Mouse (Mus musculus) ES-CJ7 (cell line): ENCODE results near the gene Hist1h1a.
"Not testable (repeated sequence)": the region's sequence is repeated elsewhere in the genome, so short reads cannot be mapped to it uniquely, and the experiment has no call there.

Source experiments
- DNase-seq: peaks from one replicate; pipeline ENCODE4 v3.0.0; 2011; ENCODE audit warnings: low read depth, low spot score

Hist1h1a gene

DNA sequence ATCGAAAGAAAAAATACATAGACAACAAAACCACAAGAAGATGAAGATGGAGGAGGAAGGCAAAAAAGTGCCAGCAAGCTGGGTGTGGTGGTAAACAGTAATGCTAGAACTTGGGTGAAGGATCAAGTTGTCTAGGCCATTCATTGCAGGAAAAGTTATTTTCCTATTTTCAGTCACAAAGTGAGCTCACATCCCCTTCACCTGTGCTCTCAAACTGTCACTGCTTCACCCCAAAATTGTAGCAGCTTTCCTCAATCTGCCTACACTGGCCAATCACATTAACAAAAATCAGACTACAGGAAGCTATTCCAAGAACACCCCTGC, 3.6 kb upstream of the Hist1h1a start:
- DNase-seq = no peak

DNA sequence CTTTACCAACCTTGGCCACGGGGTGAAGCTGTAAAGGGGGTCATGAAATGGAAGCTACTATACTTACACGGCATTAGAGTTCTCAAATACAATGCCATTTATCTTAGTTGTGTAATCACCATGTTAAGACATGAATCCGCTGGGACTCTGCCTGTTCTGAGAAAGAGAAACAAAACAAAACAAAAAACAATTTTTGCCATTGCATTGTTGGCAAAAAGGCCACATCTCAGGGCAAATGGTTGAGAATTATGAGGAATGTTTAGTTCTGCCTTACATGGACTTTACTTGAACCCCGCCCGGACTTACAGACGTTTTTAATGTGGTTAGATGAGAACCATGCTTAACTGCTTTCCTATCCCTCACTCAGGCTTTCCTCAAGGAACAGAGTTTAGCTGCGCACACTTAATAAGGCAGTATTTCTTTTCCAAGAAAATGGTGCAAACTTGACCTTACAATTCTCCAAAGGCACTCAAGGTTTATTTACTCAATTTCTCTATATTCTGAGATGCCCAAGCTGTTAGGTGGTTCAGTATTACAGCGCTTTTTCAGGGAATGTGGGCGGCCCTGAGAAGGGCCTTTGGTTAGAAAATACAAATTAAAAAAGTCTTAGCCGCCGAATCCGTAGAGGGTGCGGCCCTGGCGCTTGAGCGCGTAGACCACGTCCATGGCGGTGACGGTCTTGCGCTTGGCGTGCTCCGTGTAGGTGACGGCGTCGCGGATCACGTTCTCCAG, 3.1 kb upstream of the Hist1h1a start:
- DNase-seq = peak; percentile 81

DNA sequence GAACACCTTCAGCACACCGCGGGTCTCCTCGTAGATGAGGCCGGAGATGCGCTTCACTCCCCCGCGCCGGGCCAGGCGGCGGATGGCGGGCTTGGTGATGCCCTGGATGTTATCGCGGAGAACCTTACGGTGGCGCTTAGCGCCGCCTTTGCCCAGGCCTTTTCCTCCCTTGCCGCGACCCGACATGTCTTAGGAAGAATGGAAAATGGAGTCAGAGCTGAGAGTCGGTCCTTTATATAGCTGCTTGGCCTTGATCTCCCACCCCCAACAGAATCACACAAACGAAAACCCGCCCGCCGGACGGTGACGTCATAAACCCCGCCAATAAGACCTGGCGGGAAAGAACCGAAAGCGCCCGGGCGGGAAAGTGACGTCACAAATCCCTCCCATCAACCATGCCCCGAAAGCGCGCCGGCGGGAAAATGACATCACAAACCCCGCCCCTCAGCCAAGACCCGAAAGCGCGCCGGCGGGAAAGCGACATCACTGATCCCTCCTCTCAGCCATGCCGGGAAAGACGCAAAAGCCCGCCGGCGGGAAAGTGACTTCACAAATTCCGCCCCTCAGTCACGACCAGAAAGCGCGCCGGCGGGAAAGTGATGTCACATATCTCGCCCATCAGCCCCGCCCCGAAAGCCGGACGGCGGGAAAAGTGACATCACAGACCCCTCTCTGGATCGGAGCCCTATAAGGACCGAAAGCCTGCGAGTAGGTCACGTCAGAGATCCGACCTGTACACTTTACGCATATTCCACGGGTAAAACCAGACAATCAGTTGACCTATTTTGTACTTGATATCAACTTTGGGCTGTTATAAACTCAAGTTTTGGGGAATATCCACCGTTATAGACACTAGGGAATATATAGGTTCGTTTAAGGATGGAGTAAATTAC, 2.2 kb upstream of the Hist1h1a start, which contains the start of gene Hist1h4a:
Hist1h4a (minus strand) TSS at position 259 of the 893 bp plus-strand sequence.
- DNase-seq = peak; percentile 98

DNA sequence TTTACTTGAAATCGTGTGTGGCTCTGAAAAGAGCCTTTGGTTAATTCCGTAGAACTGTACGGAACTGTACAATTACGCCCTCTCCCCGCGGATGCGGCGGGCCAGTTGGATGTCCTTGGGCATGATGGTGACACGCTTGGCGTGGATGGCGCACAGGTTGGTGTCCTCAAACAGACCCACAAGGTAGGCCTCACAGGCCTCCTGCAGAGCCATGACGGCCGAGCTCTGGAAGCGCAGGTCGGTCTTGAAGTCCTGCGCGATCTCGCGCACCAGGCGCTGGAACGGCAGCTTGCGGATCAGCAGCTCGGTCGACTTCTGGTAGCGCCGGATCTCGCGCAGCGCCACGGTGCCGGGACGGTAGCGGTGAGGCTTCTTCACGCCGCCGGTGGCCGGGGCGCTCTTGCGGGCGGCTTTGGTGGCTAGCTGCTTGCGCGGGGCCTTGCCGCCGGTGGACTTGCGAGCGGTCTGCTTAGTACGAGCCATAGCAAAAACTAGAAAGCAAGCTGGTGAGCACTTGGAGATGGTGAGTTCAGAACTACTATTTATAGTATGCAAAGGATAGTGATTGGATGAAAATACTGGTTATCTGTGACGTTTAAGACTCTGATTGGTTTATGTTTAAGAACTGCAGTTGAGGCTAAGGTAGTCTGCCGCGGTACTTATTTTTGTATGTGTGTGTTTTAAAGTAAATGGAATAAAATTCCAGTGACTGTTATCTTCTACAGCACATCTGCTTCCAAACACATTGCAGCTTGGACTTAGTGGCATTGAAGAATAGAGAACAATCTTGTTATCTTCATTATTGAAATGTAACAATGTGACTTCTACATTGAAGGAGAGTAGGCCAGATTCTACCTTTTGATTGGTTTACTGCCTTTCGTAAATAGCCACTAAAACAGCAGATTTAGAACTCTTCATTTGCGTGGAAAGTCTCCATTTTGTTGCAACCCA, 1.3 kb upstream of the Hist1h1a start, which contains the start of gene Hist1h3a:
Hist1h3a (minus strand) TSS at position 516 of the 951 bp plus-strand sequence.
- peak; percentile 94 for DNase-seq

DNA sequence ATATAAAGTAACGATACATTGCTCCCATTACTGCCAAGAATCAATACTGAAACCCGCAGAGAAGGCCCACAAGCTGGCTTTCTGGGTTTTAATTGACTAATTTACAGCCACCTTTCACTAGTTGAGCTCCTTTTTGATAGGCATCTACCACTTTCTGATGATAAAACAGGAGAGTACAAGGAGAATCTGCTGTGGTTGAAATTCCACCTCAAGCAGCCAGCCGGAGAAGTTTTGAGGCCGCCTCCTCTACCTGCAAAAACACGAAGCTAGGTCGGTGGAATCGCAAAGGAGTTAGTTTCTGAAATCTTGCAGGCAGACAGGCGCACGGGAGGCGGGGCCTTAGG, 252 bp upstream of the Hist1h1a start:
- DNase-seq = no peak

DNA sequence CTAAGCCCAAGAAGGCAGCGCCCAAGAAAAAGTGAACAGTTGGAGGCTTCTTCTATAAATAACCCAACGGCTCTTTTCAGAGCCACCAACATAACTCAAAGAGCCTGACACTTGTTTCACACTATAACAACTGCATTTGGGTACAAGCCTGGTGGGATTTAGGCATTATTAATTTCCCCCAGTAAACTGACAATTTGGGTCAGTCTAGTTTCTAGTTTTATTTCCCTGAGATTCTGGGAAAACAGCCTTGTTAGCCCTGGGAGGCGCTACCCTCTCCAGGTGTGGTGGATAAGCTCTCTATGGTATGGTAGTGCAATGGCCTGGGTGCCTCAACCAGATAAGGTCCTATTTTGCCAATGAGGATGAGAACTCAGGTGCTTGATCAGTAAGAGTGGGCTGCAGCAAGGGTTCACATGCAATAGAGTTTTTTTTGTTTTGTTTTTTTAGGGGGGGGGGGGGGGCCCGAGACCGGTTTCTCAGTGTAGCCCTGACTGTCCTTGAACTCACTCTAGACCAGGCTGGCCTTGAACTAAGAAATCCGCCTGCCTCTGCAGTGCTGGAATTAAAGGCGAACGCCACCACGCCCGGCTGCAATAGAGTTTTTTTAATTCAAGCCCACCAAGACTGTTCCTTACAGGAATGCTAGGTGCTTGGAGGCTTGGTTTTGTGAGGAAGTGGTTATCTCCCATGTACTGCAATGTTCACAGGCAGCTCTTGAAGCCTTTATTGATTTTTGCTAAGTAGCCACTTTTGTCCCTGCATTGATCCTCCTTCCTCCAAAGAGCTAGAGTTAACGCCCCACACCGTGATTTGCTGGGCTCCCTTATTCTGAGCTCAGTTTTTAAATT, 1.1 kb downstream of the Hist1h1a start:
- peak; percentile 90 for DNase-seq

DNA sequence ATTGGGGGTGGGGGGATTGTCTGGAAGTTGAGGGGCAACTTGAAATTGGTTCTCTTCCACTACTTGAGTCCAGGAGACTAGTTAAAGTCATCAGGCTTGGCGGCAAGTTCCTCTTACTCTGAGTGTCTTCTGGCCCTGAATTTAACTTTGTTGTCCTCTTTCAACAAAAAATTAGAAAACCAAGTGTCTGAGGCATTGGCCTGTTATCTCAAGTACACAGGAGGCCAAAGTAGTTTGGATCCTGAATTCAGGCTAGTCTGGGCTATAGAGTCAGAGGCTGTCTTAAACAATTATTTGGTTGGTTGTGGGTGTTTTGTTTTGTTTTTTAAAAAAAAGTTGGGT, 1.7 kb downstream of the Hist1h1a start:
- DNase-seq = no peak

DNA sequence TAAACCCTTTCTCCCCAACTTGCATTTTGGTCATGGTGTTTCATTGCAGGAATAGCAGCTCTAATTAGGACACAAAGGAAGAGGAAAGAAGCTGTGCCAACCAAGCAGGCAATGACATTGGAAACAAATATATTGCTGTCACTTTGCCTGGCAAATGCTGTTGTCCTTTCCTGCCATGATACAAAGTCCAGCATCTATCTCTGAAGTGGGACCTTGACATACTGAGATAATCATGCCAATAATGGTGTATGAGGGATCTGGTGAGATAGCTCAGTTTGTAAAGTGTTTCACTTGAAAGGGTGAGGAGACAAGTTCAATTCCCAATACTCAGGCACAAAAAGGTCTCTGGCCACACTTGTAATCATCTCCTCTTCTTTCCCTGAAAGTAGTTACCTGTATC, 3.3 kb downstream of the Hist1h1a start:
- DNase-seq = no peak

DNA sequence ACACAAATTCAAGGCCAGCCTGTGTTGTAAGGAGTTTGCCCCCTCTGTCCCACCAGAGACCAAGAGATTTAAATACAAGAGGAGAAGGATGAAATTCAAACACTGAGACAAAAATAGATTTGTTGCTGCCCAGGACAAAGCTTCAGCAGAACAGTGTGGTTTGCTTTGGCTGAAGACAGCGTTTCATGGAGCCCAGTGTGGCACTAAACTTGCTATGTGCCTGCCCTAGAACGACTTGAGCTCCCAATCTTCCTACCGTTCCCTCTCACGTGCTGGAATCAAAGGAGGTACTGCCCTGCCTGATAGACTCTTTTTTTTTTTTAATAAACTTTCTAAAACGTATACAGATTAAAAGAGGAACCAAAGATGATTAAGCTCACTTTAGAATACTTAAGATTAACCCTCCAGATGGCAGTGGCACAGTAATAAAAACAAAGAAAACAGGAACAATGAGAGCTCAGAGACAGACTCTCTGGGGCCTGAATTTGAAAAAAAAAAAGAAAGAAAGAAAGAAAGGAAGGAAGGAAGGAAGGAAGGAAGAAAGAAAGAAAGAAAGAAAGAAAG, 5.5 kb downstream of the Hist1h1a start:
- DNase-seq = no peak

DNA sequence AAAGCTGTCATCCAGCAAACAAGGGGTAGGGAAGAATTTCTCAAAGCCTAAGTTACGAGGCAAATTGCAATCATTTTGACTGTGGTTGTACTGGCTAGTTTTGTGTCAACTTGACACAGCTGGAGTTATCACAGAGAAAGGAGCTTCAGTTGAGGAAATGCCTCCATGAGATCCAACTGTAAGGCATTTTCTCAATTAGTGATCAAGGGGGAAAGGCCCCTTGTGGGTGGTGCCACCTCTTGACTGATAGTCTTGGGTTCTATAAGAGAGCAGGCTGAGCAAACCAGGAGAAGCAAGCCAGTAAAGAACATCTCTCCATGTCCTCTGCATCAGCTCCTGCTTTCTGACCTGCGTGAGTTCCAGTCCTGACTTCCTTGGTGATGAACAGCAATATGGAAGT, 6.1 kb downstream of the Hist1h1a start, which contains the start of gene Trim38:
Trim38 (plus strand) TSS at position 301 of the 400 bp plus-strand sequence.
- not testable (repeated sequence) for DNase-seq

DNA sequence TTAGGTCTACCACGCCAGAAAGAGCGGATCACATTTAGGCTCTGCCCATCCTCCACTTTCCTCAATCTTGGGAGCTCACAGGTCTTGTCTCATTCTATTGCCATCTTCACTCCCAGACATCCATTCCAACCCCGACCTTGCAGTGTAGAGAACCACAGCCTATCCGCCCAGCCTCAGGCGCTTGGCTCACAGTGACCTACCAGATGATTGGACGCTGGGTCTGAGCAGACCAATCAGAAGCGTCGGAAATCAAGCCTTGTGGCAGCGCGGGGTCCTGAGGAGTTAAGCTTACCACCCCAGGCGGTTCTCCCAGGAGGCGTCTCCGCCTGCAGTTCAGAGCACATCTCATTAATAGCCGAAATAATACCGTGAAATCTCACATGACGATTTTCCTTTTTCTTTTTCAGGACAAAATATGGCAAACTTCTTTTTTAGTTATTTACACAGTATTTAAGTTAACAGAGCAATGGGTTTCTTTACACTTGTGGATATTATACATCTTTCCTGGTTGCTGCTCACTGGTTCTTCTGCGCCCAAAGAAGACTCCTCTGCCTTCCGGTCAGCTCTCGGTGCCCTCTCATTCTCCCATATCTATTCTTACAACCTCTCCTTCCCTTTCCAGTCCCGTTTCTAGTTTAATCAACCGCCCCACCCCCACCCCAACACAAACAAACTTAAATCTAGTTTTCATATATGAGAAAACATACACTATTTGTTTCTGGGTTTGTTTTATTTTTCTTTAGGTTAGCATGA, 9.3 kb downstream of the Hist1h1a start:
- peak; percentile 94 for DNase-seq

DNA sequence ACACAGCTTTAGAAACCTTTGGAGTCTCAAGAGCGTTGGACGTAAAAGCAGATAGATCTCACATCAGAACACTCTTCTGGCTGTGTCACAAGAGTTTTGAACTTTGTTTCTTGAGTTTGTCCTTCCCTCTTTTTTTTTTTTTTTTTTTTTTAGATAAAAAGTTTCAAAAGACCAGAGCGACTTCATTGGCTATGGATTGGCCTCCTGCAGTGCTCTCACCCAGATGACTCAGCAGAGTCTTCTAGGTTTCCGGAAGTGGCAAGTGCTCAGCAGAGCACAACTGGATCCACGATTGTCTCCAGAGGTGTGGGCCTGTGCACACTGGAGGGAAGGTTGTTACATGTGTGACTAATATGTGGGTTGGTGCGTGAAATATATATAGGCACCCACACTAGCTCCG, 14.9 kb downstream of the Hist1h1a start:
- peak; percentile 21 for DNase-seq

DNA sequence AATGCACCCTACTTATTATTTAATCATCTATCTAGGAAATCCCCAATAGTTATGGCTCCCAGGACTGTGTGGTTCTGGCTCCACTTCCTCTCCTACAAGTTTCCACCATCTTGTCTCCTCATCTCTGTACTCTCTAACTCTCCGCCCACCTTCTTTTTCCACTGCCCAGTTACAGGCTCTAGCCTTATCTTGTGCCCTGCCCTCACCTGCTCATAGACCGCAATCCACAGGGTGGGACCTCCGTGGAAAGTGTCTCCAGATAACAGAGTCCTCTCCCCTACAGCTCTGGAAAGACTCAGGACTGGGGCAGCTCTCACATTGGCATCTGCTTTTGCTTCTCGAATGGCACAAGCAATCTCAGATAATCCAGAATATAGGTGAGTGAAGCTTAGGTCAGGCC, 15.6 kb downstream of the Hist1h1a start:
- no peak for DNase-seq

DNA sequence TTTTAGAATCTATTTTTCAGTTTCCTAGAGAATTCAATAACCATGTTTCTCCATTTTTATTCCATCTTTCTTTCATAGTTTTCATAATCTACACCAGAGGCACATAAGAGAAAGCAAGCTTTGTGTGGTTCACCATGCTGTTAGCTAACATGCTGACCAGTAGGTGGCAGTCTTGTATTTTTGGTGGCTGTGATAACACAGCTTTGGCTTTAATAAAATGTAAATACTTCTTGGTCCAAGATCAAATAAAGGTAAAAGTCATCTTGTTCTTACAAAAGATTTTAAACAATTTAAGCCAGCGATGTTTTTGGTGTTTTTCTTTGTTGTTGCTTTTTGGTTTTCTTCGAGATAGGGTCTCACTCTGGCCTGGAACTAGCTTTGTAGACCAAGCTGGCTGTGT, 29.1 kb downstream of the Hist1h1a start:
- DNase-seq = peak; percentile 49

DNA sequence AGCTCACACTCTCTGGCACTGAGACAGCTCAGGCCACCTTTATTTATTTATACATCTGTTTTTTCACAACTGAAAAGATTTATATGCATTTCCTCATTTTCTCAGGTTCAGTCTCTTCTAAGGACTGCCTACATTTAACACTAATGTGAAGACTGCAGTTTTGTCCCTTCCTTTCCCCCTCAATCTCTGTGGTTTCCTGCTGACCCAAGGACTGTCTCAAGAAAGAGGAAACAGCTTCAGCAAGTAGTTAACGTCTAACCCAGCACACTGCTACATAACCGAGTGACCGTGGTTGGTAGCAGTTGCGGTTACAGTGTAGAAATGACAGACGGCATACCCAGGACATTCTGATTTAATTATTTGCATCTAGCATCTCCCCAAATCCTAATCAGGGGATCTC, 35.9 kb downstream of the Hist1h1a start:
- no peak for DNase-seq

DNA sequence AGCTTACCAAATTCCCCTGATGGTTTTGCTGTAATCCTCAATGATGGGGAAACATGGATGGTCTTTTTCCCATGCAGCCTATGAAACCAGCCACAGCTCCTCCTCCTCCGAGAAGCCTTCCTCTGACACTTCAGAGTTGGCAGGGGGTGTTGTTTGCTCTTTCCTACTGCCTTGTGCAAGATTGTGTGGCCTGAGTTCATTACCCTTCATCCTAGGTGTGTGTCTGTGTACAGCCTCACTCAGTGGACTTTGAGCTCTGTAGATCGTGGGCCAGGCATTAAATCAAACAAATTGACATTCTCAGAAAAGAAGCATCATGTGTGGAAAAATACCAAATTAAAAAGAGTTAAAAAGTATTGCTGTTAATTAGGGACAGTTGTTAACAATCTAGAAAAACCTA, 41.1 kb downstream of the Hist1h1a start:
- no peak for DNase-seq

DNA sequence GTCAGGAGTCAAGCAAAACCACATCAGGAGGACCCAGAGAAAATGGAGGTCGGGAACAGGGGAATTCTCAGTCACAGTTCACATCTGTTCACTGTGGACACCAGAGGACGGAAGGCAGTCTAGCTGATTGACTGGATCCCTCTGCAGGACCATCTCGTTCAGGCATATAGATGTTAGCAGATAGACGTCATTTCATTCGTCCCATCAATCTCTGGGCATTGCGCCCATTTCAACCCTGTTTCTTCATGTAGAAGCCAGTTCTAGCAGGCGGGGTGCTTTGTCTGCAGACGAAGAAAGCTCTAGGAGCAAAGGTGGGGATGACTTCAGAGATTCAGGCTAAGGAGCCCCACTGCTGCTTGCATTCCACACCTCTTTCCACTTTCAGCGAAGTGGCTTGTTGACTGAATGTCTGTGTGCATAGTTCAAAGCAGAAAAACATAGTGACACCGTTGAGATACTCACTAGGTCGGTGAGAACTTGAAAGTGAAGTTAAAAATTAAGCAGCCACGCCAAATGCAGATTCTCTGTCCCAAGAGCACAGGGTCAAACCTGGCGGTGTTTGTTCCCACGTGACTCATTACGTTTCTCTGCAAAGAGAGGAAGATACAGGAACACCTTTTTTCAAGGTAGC, 43.1 kb downstream of the Hist1h1a start, which contains the start of gene Slc17a2:
Slc17a2 (plus strand) TSS at position 572 of the 631 bp plus-strand sequence.
- no peak for DNase-seq
